Mouse (Mus musculus) stomach, postnatal 0 days (tissue): ENCODE measurements around the gene Bbs12.

Experiments
- CTCF ChIP-seq: IDR thresholded peaks from 2 replicates; pipeline ENCODE4 v1.5.1; 2016; ENCODE audit warnings: antibody characterized with exemption, low read depth, mild to moderate bottlenecking, moderate library complexity
- EP300 ChIP-seq: optimal IDR thresholded peaks from 2 replicates; pipeline ENCODE3; 2016; ENCODE audit warnings: antibody characterized with exemption

DNA sequence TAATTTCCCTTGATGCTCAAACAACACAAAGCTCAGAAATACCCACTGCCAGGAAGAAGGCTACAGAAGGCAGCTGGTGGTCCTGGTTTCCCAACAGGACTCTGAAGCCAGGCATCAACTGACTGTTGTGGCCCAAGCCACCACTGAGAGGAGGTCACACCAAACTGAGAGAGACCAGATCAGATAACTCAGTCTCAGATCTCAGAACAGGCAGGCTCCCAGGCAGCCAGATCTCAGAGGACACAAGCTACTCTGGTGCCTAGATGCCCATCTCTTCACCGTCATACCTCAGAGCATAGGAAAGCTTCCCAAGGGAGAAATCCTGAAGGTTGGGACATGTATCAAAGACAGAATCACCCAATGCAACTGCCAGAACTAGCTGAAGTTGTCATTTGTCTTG, 32.1 kb upstream of the Bbs12 start:
- TF ChIP-seq CTCF (no peak), EP300 (no peak)
